Mouse (Mus musculus) heart, adult 8-10 months (tissue): ENCODE measurements around the gene Hexim2. TPM values are rescaled to one million over a fixed set of nuclear protein-coding genes. Genes with fewer than 3 reads are reported as not detected.

Source experiments
- DNase-seq: peaks from one replicate; pipeline ENCODE4 v3.0.0; 2022; ENCODE audit warnings: low spot score
- total RNA-seq, 4 experiments: library from RNA; stranded (reverse); gene quantifications; 2 replicates each; pipeline ENCODE4 v1.2.4; 2022

The Hexim2 gene
- total RNA-seq, 4 experiments from 2014 or later, result 1.2 to 2.0 (median 1.9) TPM

GRCm38 (mm10) chr11:103111881-103112551 lies 20.2 kb upstream of the Hexim2 start:
- DNase-seq, result peak; percentile 78

GRCm38 (mm10) chr11:103112552-103112912 lies 19.7 kb upstream of the Hexim2 start:
- DNase-seq, result no peak

GRCm38 (mm10) chr11:103113005-103113404 lies 19.2 kb upstream of the Hexim2 start:
- DNase-seq, result no peak

- no peak for DNase-seq
These were observed 18.5 kb upstream of the Hexim2 start for GRCm38 (mm10) chr11:103113771-103114170.

- no peak for DNase-seq
These were observed 17.8 kb upstream of the Hexim2 start for GRCm38 (mm10) chr11:103114270-103114943.

- peak; percentile 89 for DNase-seq
These were observed 16.8 kb upstream of the Hexim2 start for GRCm38 (mm10) chr11:103115163-103116007.

GRCm38 (mm10) chr11:103116008-103116818 lies 16.0 kb upstream of the Hexim2 start, which contains the start of gene Hexim1:
Hexim1 (plus strand) TSS chr11:103116231.
- peak; percentile 100 for DNase-seq

- peak; percentile 77 for DNase-seq
These were observed 15.2 kb upstream of the Hexim2 start for GRCm38 (mm10) chr11:103116959-103117590.

GRCm38 (mm10) chr11:103117591-103118009 lies 14.6 kb upstream of the Hexim2 start:
- no peak for DNase-seq

GRCm38 (mm10) chr11:103118866-103119265 lies 13.4 kb upstream of the Hexim2 start:
- no peak for DNase-seq

GRCm38 (mm10) chr11:103119609-103120008 lies 12.6 kb upstream of the Hexim2 start:
- DNase-seq, result no peak

GRCm38 (mm10) chr11:103120315-103120714 lies 11.9 kb upstream of the Hexim2 start:
- DNase-seq, result no peak

- DNase-seq, result peak; percentile 100
These were observed 587 bp downstream of the Hexim2 start for GRCm38 (mm10) chr11:103132576-103133455.

GRCm38 (mm10) chr11:103133456-103134185 lies 1.4 kb downstream of the Hexim2 start:
- no peak for DNase-seq

GRCm38 (mm10) chr11:103134221-103134620 lies 2.0 kb downstream of the Hexim2 start:
- DNase-seq, result no peak

- DNase-seq, result no peak
These were observed 3.9 kb downstream of the Hexim2 start for GRCm38 (mm10) chr11:103136039-103136577.

GRCm38 (mm10) chr11:103139951-103140762 lies 7.9 kb downstream of the Hexim2 start:
- no peak for DNase-seq

GRCm38 (mm10) chr11:103140763-103141100 lies 8.5 kb downstream of the Hexim2 start:
- DNase-seq, result no peak
